Mouse (Mus musculus): ENCODE measurements around the gene Snrnp25. TPM values are rescaled to one million over a fixed set of nuclear protein-coding genes. Genes with fewer than 3 reads are reported as not detected.

The Snrnp25 gene
- polyA plus RNA-seq (2011; ENCODE audit: insufficient read depth, insufficient read length, low replicate concordance, missing spikeins): 61.6 and 71.3 TPM in 2 replicates

GRCm38 (mm10) chr11:32205058-32205873 is at the start of gene Snrnp25:
TSS of gene Snrnp25 (plus strand) at chr11:32205415.
- WGBS: under 1% methylated on average over 52 of the region's 52 CpGs
- H3K27ac ChIP-seq (ENCODE audit: control insufficient read depth, insufficient read depth, low read depth, low read length, poor library complexity): peak within 1 kb of the TSS; percentile 49
- TF ChIP-seq POLR2A (IDR thresholded peaks at IDR 0.05; ENCODE audit: borderline replicate concordance, control insufficient read depth, low read depth, low read length) (peak; percentile 72; the same call in 1 of the 2 replicates), CTCF (IDR thresholded peaks at IDR 0.05; ENCODE audit: control insufficient read depth, insufficient read depth, low read length) (peak; percentile 29; the same call in 1 of the 2 replicates)

GRCm38 (mm10) chr11:32156854-32157630 is 48.2 kb upstream of the Snrnp25 start:
- TF ChIP-seq POLR2A (IDR thresholded peaks at IDR 0.05; ENCODE audit: borderline replicate concordance, control insufficient read depth, low read depth, low read length): no peak
- TF ChIP-seq CTCF (IDR thresholded peaks at IDR 0.05; ENCODE audit: control insufficient read depth, insufficient read depth, low read length): no peak
- Histone ChIP-seq H3K4me3 (replicated peaks; ENCODE audit: control insufficient read depth, low read depth, low read length) (no peak overlapping the region), H3K27ac (ENCODE audit: control insufficient read depth, insufficient read depth, low read depth, low read length, poor library complexity) (no peak overlapping the region), H3K4me1 (ENCODE audit: control insufficient read depth, insufficient read depth, low read length) (no peaks in the 10 kb centered on the region)
- 26% methylated on average over 7 of the region's 7 CpGs for WGBS

More at GRCm38 (mm10) chr11:32205058-32205873, at the start of gene Snrnp25:
- Histone ChIP-seq H3K4me3 (replicated peaks; ENCODE audit: control insufficient read depth, low read depth, low read length) (peak within 1 kb of the TSS; percentile 91), H3K4me1 (ENCODE audit: control insufficient read depth, insufficient read depth, low read length) (no peaks in the 10 kb centered on the region; the same call in 1 of the 2 replicates)

- no peaks in the 10 kb centered on the region for H3K4me1 ChIP-seq (ENCODE audit: control insufficient read depth, insufficient read depth, low read length)
- no peak for TF ChIP-seq CTCF (IDR thresholded peaks at IDR 0.05; ENCODE audit: control insufficient read depth, insufficient read depth, low read length)
- no peak for TF ChIP-seq POLR2A (IDR thresholded peaks at IDR 0.05; ENCODE audit: borderline replicate concordance, control insufficient read depth, low read depth, low read length)
- no peak overlapping the region for H3K27ac ChIP-seq (ENCODE audit: control insufficient read depth, insufficient read depth, low read depth, low read length, poor library complexity)
- WGBS: 79% methylated on average over 18 of the region's 18 CpGs
- no peak overlapping the region for H3K4me3 ChIP-seq (replicated peaks; ENCODE audit: control insufficient read depth, low read depth, low read length)
Measured at GRCm38 (mm10) chr11:32157791-32158594, 47.2 kb upstream of the Snrnp25 start.

- no peak for TF ChIP-seq POLR2A (IDR thresholded peaks at IDR 0.05; ENCODE audit: borderline replicate concordance, control insufficient read depth, low read depth, low read length)
- no peak for TF ChIP-seq CTCF (IDR thresholded peaks at IDR 0.05; ENCODE audit: control insufficient read depth, insufficient read depth, low read length)
- WGBS: 56% methylated on average over 3 of the region's 3 CpGs
- Histone ChIP-seq H3K4me3 (replicated peaks; ENCODE audit: control insufficient read depth, low read depth, low read length) (no peak overlapping the region), H3K4me1 (ENCODE audit: control insufficient read depth, insufficient read depth, low read length) (no peaks in the 10 kb centered on the region), H3K27ac (ENCODE audit: control insufficient read depth, insufficient read depth, low read depth, low read length, poor library complexity) (no peak overlapping the region)
Measured at GRCm38 (mm10) chr11:32159176-32159575, 46.0 kb upstream of the Snrnp25 start.

GRCm38 (mm10) chr11:32160341-32160740 is 44.9 kb upstream of the Snrnp25 start:
- H3K4me1 ChIP-seq (ENCODE audit: control insufficient read depth, insufficient read depth, low read length): no peaks in the 10 kb centered on the region
- WGBS: 74% methylated on average over 7 of the region's 7 CpGs
- no peak overlapping the region for H3K4me3 ChIP-seq (replicated peaks; ENCODE audit: control insufficient read depth, low read depth, low read length)
- TF ChIP-seq CTCF (IDR thresholded peaks at IDR 0.05; ENCODE audit: control insufficient read depth, insufficient read depth, low read length): no peak
- TF ChIP-seq POLR2A (IDR thresholded peaks at IDR 0.05; ENCODE audit: borderline replicate concordance, control insufficient read depth, low read depth, low read length): no peak
- H3K27ac ChIP-seq (ENCODE audit: control insufficient read depth, insufficient read depth, low read depth, low read length, poor library complexity): no peak overlapping the region

- no peak overlapping the region for H3K4me3 ChIP-seq (replicated peaks; ENCODE audit: control insufficient read depth, low read depth, low read length)
- TF ChIP-seq CTCF (IDR thresholded peaks at IDR 0.05; ENCODE audit: control insufficient read depth, insufficient read depth, low read length) (no peak), POLR2A (IDR thresholded peaks at IDR 0.05; ENCODE audit: borderline replicate concordance, control insufficient read depth, low read depth, low read length) (no peak)
- H3K4me1 ChIP-seq (ENCODE audit: control insufficient read depth, insufficient read depth, low read length): no peaks in the 10 kb centered on the region
- WGBS: 42% methylated on average over 9 of the region's 9 CpGs
- H3K27ac ChIP-seq (ENCODE audit: control insufficient read depth, insufficient read depth, low read depth, low read length, poor library complexity): no peak overlapping the region
Measured at GRCm38 (mm10) chr11:32161500-32161899, 43.7 kb upstream of the Snrnp25 start.

GRCm38 (mm10) chr11:32161922-32162804 is 43.1 kb upstream of the Snrnp25 start:
- Histone ChIP-seq H3K27ac (ENCODE audit: control insufficient read depth, insufficient read depth, low read depth, low read length, poor library complexity) (no peak overlapping the region), H3K4me3 (replicated peaks; ENCODE audit: control insufficient read depth, low read depth, low read length) (no peak overlapping the region), H3K4me1 (ENCODE audit: control insufficient read depth, insufficient read depth, low read length) (no peaks in the 10 kb centered on the region)
- TF ChIP-seq POLR2A (IDR thresholded peaks at IDR 0.05; ENCODE audit: borderline replicate concordance, control insufficient read depth, low read depth, low read length) (no peak), CTCF (IDR thresholded peaks at IDR 0.05; ENCODE audit: control insufficient read depth, insufficient read depth, low read length) (peak; percentile 84)
- 13% methylated on average over 28 of the region's 28 CpGs for WGBS

Measured in bone marrow, adult 2 months (tissue).